Mouse (Mus musculus) CD4-positive, CD25-positive, alpha-beta regulatory T cell, adult 2 months (primary cell): ENCODE data around the gene Rubcnl.

Source experiments
- DNase-seq: peaks from one replicate; pipeline ENCODE4 v3.0.0-alpha.2; 2012; ENCODE audit warnings: low read depth, low spot score

Gene Rubcnl

GRCm38 (mm10) chr14:75015856-75016714, at the start of gene Rubcnl:
Gene Rubcnl (plus strand): TSS chr14:75016027.
- peak; percentile 87 for DNase-seq

GRCm38 (mm10) chr14:74972216-74972615, 43.6 kb upstream of the Rubcnl start:
- no peak for DNase-seq

DNA sequence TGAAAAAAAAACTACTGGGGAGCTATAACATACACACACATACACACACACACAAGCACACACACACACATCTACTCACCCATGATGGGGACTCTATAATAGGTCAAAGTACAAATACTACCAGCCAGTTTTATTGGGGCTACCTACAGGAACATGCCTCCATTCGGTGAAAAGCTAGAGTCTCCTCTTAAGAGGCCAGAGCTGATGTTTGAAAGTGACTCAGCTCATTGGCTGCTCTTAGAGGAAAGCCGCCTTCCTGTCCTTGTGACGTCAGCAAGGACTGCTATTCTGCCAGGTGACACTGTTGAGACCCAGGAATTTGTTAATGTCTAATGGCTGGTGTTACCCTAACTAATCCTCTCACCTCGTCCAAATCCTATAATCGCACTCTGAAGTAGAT, 43.1 kb upstream of the Rubcnl start:
- no peak for DNase-seq

GRCm38 (mm10) chr14:74974136-74974651, 41.6 kb upstream of the Rubcnl start:
- peak; percentile 39 for DNase-seq

DNA sequence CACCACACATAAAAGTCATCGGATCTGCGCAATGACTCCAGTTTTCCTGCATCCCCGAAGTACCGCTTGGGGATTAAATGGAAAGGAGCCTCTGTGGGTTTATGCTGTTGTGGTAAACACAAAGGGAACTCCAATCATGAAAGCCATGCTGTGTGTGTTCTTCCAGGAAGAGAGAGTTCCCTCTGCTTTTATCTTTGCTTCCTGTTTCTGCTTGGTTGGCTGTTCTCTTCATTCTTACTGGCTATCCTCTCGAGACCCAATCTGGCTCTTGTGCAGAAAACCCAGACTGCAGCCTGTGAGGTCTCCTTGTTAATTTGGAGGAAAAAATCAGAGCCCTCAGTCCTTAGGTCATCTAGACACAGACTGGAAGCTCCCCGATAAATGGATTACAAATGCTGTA, 38.9 kb upstream of the Rubcnl start:
- peak; percentile 11 for DNase-seq

DNA sequence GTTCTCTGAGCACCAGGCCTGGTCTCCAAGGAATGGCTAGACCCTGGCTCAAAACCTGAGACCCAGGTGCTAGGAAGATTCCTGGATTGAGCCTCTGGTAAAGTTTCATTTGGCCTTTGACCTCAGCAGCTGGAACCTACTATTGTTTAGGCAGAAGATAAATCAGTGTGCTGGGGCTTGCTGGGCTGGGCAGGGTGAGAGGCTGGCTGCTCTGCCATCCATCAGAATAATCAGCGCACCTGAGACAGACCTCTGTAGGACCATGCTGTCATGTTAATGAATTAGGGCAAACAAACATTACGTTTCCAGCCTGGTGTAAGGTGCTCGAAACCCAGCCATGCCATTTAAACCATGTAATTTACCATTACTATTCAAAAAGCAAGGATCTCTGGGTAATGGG, 34.8 kb upstream of the Rubcnl start:
- no peak for DNase-seq

- DNase-seq = no peak
Observed at GRCm38 (mm10) chr14:74983079-74983478, 32.7 kb upstream of the Rubcnl start.

GRCm38 (mm10) chr14:74984817-74985391, 30.9 kb upstream of the Rubcnl start:
- peak; percentile 77 for DNase-seq

DNA sequence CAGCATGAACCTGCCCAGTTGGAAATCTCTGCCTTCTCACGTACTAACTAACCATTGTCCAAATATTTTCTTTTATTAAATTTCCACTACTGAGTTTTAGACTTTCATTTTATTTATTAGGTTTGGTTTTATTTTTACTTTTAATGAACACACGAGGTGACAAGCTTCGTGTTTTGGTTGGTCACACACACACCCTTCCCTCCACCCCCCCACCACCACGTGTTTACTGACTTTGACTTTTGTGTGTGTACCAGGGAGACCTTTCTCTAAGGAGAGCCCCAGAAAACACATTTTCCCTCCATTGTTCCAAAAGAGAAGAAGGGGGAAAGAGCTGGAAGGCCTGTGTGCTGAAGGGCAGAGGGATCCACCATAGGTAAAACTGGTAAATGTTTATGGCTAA, 30.2 kb upstream of the Rubcnl start:
- no peak for DNase-seq

GRCm38 (mm10) chr14:74986527-74986926, 29.3 kb upstream of the Rubcnl start:
- no peak for DNase-seq

- no peak for DNase-seq
Observed at GRCm38 (mm10) chr14:74989322-74989721, 26.5 kb upstream of the Rubcnl start.

DNA sequence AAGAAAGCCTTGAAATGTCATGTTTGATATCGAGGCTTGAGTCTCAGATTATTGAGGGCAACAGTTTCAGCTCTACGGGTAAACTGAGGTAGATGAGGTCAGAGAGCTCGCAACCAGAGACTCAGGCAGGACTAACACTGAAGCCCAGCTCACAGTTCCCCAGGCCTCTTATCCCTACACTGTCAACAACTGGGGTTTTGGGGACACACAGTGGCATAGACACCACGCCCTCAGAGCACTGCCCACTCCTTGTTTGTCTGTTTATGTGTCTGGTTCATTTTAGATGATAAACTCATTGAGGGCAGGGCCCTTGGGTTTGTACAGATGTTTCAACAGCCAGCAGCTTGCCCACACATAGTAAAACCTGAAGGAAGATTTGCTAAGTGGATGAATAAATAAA, 25.9 kb upstream of the Rubcnl start:
- DNase-seq = no peak

DNA sequence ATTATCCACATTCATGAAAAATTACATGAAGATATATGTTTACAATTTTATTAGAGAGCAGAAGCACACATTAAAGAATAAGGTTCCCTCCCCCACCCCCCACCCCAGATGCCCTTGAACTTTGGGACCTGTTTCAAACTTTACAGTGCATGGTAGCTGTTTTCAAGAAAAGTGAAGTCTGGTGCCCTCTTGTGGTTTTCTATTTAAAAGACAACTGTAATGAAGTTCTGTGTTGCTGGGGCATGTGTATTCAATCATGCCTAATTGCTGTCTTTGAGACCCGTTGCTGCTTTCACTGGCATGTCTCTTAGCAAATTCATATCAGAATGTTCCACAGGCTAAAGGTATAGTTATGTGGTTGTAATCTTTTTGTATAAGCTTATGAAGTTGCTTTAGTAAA, 25.3 kb upstream of the Rubcnl start:
- DNase-seq = peak; percentile 79

DNA sequence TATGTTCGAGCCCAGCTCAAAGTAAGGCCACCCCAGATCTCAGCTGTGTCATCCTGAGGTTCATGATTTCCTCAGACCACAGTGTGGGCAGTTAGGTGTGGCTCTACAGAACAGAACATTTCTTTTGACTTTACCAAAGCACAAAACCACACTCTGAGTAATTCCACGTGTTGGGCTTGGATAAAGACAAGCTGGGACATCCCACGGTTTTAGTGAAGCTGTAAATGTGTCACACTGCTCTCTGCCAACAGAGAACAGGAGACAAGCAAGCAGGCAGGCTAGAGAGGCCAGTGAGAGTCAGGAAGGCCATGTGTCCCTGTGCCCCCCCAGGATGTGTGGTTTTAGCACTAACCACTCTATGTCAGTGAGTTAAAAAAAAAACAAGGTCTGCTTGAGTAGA, 19.3 kb upstream of the Rubcnl start:
- no peak for DNase-seq

DNA sequence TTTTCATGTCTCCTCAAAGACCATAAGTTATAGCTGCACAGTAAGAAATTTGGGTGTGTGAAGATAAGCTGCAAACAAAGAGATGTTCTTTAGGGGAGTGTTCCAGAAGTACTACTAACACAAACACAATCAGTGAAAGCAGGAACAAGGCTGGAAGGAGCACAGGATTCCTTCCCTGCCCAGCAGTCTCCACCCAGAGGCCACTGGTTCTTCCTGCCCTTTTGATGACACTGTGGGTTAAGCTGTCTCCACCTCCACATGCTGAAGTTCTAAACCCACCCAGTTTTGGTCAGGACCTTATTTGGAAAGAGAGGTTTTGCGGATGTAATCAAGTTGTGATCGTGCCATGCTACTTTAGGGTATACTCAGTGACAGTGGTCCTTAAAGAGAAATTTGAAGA, 18.8 kb upstream of the Rubcnl start:
- no peak for DNase-seq

- DNase-seq = no peak
Observed at GRCm38 (mm10) chr14:75001364-75001763, 14.5 kb upstream of the Rubcnl start.

GRCm38 (mm10) chr14:75003356-75003755, 12.5 kb upstream of the Rubcnl start:
- DNase-seq = no peak

- DNase-seq = no peak
Observed at GRCm38 (mm10) chr14:75005478-75006199, 10.2 kb upstream of the Rubcnl start.

- peak; percentile 20 for DNase-seq
Observed at GRCm38 (mm10) chr14:75010346-75010745, 5.5 kb upstream of the Rubcnl start.

GRCm38 (mm10) chr14:75010986-75011655, 4.7 kb upstream of the Rubcnl start:
- peak; percentile 71 for DNase-seq

DNA sequence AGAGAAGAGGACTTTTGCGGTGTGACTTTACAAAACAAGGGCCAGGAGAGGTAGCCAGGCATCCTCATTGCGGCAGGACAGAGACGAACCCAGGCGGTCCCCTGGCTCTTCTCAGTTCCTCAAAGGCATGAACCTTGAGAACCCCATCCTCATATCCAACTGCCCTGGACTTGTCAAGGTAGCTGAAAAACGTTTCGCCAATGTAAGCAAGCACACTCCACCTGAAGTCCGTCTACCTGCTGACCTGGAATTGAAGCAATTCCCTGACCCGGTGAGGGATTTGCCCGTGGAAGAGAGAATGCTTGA, 841 bp downstream of the Rubcnl start:
- no peak for DNase-seq

DNA sequence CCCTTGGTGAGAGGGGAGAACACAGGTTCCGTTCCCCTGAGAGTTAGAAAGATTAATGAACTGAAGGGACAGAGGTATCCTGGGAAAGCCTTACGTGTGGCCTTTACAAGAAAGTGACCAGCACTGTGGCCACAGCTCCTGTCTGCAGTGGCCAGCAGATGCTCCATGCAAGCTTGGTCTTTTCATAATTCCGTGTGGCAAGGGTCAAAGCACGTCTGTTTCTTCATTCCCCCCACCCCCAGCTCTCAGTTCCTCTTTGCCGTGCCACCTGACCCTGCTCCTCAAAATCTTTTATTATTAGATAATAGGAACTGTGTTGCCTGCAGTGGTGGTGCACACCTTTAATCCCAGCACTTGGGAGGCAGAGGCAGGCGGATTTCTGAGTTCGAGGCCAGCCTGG, 1.4 kb downstream of the Rubcnl start:
- DNase-seq = no peak
